Mouse (Mus musculus) cerebral cortex, adult 2 months (tissue): Measurements from ENCODE around the gene Rpl12.

Experiments
- WGBS: fragments of 180-500 bp; shearing (Covaris S2); methylation state at CpG from one replicate; pipeline ENCODE4 v1.1.7; 2018; 5-methylcytosine and 5-hydroxymethylcytosine counted together

Rpl12 gene

DNA sequence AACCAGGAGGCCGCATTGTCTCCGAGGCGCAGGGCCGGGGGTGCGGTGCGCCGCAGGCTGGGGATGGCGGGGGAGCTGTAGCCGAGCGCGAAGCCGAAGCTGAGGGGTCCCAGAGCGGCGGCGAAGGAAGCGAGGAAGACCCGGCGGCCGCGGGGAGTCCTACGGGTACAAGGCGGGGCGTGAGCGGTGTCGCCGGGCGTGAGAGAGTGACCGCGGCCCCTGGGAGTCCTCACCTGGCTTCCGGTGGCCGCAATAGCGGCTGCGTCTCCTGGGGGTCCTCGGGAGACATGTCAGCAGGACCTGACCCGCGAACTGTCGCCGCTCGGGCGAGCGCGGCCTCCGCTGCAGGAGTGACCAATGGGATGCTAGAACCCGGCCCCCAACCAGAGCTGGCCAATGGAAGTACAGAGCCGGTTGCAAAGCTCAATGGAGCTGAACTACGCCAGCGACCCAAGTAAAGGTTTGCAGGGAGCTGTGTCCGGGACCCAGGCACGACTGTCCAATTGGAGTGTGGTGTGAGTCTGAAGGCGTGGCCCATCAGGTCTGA, 20.4 kb downstream of the Rpl12 start, which contains the start of gene Slc2a8:
Gene Slc2a8 (minus strand): TSS at position 359 of the 547 bp plus-strand sequence.
- WGBS = under 1% methylated on average over 50 of the region's 50 CpGs

DNA sequence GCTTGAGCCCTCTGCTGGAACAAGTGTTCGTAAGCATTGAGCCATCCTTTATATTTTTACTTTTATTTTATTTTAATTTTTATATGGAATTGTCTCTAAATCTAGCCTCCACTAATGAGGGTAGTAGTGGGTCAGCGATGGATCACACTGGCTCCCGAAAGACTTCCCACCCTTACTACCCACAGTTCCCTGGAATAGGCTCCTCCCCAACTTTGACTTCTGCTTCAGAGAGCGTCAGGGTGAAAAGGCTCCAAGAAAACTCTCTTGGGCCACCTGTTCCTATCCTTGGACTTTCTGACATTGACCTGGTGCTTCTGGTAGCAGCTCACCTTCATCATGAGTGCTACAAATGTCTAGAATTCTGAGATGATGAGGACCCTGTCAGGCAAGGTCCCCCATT, 21.3 kb downstream of the Rpl12 start:
- WGBS = under 1% methylated on average over 4 of the region's 4 CpGs

DNA sequence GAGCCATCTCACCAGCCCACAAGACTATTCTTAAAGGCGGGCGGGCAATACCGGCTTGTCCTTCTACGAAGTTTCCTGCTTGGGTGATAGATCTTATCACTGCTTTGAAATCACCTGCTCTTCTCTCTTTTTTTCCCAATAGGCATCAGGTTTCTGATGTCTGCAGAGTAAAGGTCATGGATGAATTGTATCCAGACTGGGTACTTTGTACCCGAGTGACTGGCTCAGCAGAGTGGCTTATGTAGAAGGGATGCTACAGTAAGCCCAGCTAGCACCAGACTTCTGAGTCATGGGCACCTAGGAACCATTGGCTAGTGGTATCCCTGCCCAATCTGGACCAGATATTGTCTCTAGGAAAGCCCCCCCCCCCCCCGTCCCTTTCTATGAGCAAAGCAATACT, 22.3 kb downstream of the Rpl12 start:
- 33% methylated on average over 6 of the region's 6 CpGs for WGBS

DNA sequence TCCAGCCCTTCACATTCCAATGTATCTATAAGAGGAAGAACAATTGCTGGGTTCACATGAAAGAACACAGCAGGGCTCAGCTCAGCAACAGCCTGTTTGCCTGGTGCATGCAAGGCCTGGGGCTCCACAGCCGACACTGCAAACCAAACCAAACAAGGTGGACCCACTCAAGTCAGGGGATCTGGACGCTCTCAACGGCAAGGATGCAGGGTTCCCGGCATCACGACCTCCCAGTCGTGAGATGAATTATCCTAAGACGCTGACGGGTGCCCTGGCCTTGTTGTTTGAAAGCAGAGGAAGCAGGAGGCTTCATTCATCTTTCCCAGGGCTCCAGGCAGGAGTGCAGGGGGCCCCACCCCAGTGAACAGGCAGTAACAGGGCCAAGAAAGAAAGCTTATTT, 24.5 kb downstream of the Rpl12 start:
- 76% methylated on average over 8 of the region's 8 CpGs for WGBS

DNA sequence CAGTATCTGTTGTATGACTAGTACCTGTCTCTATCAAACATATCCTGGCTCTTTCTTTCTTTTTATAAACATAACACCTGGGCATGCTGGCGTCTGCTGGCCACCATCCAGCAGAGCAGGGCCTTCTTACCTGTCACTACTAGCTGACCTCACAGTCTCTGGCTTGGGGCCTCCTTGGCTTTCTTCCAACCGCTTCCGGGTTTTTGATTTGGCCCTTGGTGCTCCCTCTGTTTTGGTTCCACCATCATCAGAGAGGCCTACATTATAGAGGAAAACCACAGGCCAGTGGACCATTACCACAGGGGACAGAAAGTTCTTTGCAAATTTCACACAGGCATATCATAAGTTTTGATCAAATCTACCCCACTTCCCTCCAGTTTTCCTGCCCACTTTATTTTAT, 28.0 kb downstream of the Rpl12 start:
- WGBS = 63% methylated on average over 3 of the region's 3 CpGs

DNA sequence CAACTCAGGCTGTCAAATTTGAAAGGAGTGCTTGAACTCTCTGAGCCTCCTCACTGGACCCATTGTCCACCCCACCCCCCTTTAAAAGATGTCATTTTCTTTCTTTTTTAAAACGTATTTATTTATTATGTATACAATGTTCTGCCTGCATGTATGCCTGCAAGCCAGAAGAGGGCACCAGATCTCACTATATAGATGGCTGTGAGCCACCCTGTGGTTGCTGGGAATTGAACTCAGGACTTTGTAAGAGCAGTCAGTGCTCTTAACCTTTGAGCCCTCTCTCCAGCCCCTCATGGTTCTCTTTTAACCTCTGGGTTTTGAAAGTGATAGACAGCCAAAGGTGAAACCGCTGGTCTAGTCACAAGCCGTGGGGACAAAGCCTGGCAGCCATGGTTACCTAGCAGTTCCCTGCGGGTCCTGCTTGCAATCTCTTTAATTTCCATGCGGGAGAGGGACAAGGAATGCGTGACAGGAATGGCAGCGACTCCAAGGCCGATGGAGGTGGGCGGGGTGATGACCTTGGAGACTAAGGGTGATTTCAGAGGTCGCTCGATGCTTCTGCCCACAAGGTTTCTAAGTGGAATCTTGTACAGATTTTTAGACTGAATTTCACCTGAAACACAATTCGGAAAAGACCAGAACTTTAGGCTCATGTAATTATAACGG, 28.9 kb downstream of the Rpl12 start:
- 69% methylated on average over 13 of the region's 13 CpGs for WGBS

DNA sequence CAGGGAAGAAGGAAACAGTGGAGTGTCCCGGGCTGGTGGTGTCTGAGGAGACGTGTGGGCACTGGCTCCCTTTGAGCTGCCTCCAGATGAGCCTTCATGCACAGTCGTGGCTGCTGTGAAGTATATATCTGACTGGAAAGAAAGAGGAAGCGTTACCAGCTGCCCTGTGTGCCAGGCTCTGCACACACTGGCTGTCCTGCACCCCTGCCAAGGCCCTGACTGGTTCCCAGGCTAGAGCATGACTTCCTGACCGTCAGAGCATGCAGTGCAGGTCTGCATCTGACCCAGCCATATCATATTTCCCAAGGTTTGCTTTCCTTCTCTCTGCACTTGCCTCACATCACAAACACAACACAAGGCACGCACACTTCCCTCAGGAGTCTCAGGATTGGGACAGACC, 30.8 kb downstream of the Rpl12 start:
- WGBS = 50% methylated on average over 6 of the region's 6 CpGs

DNA sequence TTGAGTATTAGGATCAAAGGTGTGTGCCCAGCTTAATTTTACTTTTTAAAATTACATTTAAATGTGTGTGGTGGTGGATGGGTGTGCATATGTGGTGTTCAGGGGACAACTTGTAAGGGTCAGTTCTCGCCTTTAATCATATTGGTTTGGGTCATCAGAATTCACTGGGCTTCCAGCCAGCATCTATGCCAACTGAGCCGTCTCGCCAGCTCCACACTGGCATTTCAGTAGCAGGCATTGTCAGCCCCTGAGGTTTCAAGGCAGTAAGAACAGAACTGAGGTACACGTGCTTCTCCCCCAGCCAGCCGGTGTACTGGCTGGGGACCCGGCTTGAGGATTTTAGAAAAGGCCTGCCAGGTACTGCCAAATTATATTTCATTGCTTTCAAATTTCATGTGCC, 35.7 kb downstream of the Rpl12 start:
- 37% methylated on average over 6 of the region's 6 CpGs for WGBS

DNA sequence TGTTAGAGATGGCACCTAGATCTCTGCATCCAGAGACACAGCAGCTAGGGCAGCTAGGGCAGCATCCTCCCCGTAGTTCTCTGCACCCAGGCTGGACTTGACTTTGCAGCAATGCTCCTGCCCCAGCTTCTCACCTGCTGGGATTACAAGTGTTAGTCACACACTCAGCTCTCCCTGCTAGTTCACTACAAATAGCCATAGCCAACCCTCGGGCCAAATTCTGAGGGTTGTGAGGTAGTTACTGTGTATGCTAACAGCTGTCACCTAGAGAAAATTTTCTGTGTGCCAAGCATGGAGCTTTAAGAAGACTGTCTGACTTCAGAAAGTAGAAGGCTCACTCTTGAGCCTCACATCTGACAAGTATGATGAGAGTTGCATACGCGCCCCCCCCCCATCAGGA, 36.4 kb downstream of the Rpl12 start:
- WGBS = 78% methylated on average over 4 of the region's 4 CpGs

DNA sequence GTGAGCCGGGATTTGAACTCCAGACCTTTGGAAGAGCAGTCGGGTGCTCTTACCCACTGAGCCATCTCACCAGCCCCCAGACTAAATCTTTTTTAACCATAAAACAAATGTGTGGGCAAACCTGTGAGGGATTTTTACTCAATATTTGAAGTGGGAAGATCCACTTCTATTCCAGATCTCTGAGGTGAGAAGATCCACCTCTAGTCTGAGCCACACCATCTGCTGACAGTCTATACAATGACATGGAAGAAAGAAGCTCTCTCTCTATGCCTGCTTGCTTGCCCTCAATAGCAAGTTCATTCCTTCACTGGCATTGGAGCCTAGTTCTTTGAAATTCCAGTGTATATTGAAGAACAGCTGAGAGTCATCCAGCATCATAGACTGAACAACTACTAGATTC, 38.4 kb downstream of the Rpl12 start:
- WGBS = 68% methylated on average over 2 of the region's 2 CpGs

DNA sequence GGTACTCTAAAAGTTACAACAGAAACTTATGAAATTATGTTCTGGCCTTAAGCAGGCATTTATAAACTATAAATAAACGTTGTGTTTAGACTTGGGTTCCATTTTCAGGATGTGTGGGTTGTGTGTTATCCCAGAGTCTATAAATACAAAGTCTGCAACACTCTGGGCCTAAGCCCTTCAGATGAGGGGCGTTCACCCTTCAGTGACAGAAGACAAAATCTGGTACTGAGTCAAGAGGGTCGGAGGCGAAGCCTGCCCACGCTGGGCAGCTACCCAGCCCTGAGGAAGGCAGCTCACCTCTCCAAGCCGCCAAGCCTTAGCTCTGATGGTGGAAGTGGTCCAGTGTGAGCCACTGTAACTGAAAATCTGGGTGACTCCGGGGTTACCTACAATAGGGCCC, 40.8 kb downstream of the Rpl12 start:
- 64% methylated on average over 7 of the region's 7 CpGs for WGBS

DNA sequence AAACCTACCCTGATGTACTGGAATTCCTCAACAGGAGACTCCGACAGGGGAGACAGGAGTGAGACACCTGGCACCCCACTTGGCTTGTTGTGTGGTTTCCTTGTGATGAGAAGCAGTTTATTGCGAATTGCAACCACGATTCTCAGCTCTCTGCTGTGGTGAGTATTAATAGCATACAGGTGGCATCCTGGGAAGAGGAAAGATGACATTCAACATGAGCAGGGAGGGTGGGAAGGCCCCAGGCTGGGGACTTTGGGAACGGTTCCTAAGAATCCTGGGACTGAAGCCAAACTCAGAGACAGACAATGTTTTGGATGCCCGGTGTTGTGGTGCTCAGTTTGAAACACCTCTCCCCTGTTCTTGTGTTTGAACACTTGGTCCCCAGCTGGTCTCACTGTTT, 43.7 kb downstream of the Rpl12 start:
- WGBS = 30% methylated on average over 5 of the region's 5 CpGs

DNA sequence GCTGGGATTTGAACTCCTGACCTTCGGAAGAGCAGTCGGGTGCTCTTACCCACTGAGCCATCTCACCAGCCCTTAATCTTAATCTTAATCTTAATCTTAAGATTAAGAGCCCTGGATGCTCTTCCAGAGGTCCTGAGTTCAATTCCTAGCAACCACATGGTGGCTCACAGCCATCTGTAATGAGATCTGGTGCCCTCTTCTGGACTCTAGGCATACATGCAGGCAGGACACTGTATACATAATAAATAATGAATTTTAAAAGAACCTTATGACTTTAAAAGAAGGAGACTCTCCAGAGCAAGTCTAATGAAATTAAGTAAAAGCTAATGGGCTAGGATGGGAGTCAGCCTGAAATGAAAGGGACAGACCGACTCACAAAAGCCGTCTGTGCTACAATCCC, 47.7 kb downstream of the Rpl12 start:
- 83% methylated on average over 4 of the region's 4 CpGs for WGBS

DNA sequence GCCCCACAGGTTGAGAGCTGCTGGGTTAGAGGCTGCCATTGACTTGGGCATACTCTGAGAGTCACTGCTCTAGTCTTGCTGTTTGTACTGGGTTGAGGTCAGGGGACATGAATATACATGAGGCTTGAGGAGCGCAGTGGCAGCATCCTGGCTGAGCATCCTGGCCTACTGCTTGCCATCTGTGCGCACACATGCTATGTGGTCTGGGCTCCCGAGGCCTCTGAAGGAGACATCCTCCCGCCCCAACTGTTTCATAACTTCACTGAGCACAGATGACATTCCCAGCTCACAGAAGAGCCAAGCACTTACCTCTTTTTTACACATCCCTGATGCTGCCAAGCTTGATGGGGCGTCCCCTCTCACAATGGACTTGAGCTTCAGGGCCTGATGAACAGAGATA, 53.5 kb downstream of the Rpl12 start:
- WGBS = 55% methylated on average over 5 of the region's 5 CpGs
